Mouse (Mus musculus) liver, embryonic 15.5 days (tissue): ENCODE measurements at regions not wholly inside any gene's neighbourhood (a gene's known extent, or its start where the extent isn't known, plus 50 kb on each side); places are given as distances from the start of the nearest gene placed in this dataset.

Experiments used
- ATAC-seq: fragments of 200-750 bp; cut with Nextera tagmentation; 2 replicates; pipeline ENCODE4 v1.8.0; 2017; ENCODE audit warnings: moderate number of reproducible peaks, mild to moderate bottlenecking, moderate library complexity; ENCODE audit not compliant: insufficient read depth
- H3K27ac ChIP-seq: fragments of 300-500 bp; sonication (generic); replicated peaks from 2 replicates; pipeline ENCODE4 v1.5.1; 2015; ENCODE audit warnings: mild to moderate bottlenecking, inconsistent platforms
- H3K27me3 ChIP-seq: fragments of 300-500 bp; sonication (generic); 2 replicates; pipeline ENCODE4 v1.6.1; 2015; ENCODE audit warnings: mild to moderate bottlenecking, inconsistent platforms
- H3K36me3 ChIP-seq: fragments of 300-500 bp; sonication (generic); replicated peaks from 2 replicates; pipeline ENCODE4 v1.6.1; 2015; ENCODE audit warnings: moderate library complexity, mild to moderate bottlenecking, inconsistent platforms
- H3K4me1 ChIP-seq: fragments of 300-500 bp; sonication (generic); replicated peaks from 2 replicates; pipeline ENCODE4 v1.6.1; 2015; ENCODE audit warnings: inconsistent platforms
- H3K4me2 ChIP-seq: fragments of 300-500 bp; sonication (generic); 2 replicates; pipeline ENCODE4 v1.6.1; 2015; ENCODE audit warnings: moderate library complexity, mild to moderate bottlenecking, inconsistent platforms
- H3K4me3 ChIP-seq: fragments of 300-500 bp; sonication (generic); replicated peaks from 2 replicates; pipeline ENCODE4 v1.5.1; 2015; ENCODE audit warnings: mild to moderate bottlenecking, inconsistent platforms
- H3K9ac ChIP-seq: fragments of 300-500 bp; sonication (generic); 2 replicates; pipeline ENCODE4 v1.6.1; 2015; ENCODE audit warnings: moderate library complexity, mild to moderate bottlenecking, inconsistent platforms
- H3K9me3 ChIP-seq: fragments of 300-500 bp; sonication (generic); replicated peaks from 2 replicates; pipeline ENCODE4 v1.6.1; 2016; ENCODE audit warnings: inconsistent platforms
- WGBS: fragments of 180-500 bp; shearing (Covaris S2); methylation state at CpG from one replicate; pipeline ENCODE4 v1.1.7; 2015; ENCODE audit warnings: mixed read lengths; ENCODE audit not compliant: insufficient replicate concordance; 5-methylcytosine and 5-hydroxymethylcytosine counted together

DNA sequence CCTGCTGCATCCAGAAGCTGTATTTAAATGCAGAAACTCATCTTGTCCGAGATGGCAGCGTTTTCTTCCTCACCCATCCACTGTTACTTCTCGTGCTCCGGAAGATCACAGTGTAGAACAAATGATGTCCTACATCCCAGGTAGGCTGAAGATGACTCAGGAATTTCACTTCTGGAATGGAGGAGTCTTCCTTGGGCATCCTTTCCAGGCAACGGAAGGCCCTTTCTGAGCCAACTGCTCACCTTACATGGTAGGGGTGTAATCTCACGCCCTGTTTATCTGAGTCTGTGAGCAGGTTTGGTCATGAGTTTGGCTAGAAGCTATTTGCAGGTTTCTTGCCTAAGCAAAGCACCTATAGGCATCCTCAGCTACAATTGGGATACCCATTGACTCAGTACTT, 176.9 kb downstream of the Gm19410 start:
- no peak for ATAC-seq
- no peaks in the 10 kb centered on the region for H3K9me3 ChIP-seq
- no peak overlapping the region for H3K4me3 ChIP-seq
- no peaks in the 10 kb centered on the region for H3K27me3 ChIP-seq
- WGBS: 68% methylated on average over 6 of the region's 6 CpGs
- no peaks in the 10 kb centered on the region for H3K36me3 ChIP-seq
- no peak overlapping the region for H3K4me2 ChIP-seq
- no peak overlapping the region for H3K9ac ChIP-seq
- H3K4me1 ChIP-seq: no peaks in the 10 kb centered on the region
- H3K27ac ChIP-seq: no peak overlapping the region

DNA sequence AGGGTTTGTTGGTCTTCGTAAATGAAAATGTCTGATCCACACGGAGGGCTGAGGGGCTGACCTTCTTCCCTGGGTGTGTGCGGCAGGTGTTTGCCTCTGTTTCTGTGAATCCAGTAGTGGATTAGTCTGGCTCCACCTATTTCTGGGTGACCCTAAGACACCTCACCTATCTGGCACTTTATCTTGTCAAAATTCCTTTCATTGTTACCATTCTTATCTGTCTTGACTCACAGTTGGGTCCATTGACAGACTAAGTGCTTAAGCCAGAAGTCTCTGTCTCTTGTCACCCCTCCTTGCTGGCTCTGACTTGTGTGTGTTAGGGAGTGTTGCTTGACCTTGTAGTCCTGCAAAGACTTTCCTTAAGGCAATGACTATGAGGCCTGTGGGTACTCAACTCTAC, 178.1 kb downstream of the Gm19410 start:
- H3K27me3 ChIP-seq: no peaks in the 10 kb centered on the region
- H3K4me2 ChIP-seq: no peak overlapping the region
- no peaks in the 10 kb centered on the region for H3K9me3 ChIP-seq
- no peak overlapping the region for H3K9ac ChIP-seq
- no peak overlapping the region for H3K4me3 ChIP-seq
- no peaks in the 10 kb centered on the region for H3K36me3 ChIP-seq
- no peak overlapping the region for H3K27ac ChIP-seq
- WGBS: 56% methylated on average over 3 of the region's 3 CpGs
- no peaks in the 10 kb centered on the region for H3K4me1 ChIP-seq
- ATAC-seq: no peak

DNA sequence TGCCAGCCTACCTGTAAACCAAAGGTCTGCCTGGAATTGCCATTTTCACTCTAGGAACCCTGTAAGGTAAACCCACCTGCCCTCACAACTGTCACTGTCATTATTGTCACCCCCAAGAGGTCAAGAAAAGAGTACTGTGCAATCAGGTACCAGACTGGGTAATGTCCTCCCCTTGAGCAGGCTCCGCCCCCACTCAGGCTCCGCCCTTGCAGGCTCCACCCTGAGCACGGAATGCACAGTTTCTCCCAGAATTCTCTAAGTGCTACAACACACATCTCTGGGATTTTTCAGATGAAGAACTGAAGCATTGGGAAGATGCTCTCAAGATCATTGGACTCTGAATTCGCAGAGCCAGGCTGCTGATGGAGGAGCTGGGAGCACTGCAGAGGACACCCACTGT, 178.9 kb downstream of the Gm19410 start:
- H3K9ac ChIP-seq: no peak overlapping the region
- H3K27ac ChIP-seq: no peak overlapping the region
- H3K4me2 ChIP-seq: no peak overlapping the region
- ATAC-seq: no peak
- H3K4me1 ChIP-seq: no peaks in the 10 kb centered on the region
- H3K4me3 ChIP-seq: no peak overlapping the region
- no peaks in the 10 kb centered on the region for H3K9me3 ChIP-seq
- no peaks in the 10 kb centered on the region for H3K27me3 ChIP-seq
- H3K36me3 ChIP-seq: no peaks in the 10 kb centered on the region
- WGBS: 62% methylated on average over 4 of the region's 4 CpGs

DNA sequence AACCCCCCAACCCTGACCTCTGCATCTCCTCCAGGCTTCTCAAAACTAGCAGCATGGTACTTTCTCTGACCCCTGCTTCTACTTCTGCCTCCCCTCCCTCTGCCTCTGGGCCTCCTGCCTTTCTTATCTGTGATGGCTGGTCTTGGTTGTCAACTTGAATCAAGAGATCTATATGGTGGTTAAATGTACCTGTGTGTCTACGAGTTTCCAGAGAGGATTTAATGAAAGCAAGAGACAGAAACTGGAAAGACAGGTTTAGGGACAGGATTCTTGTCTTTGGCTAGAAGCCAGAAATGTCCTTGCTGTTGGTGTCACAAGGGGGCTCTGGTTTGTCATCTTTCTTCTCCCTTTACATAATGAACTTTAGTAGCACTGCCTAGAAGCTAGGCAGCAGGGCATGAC, 180.9 kb downstream of the Gm19410 start:
- H3K27ac ChIP-seq: no peak overlapping the region
- no peaks in the 10 kb centered on the region for H3K36me3 ChIP-seq
- H3K9me3 ChIP-seq: no peaks in the 10 kb centered on the region
- no peak overlapping the region for H3K4me3 ChIP-seq
- no peaks in the 10 kb centered on the region for H3K27me3 ChIP-seq
- H3K4me2 ChIP-seq: no peak overlapping the region
- 33% methylated on average over 1 of the region's 1 CpGs for WGBS
- no peak for ATAC-seq
- no peak overlapping the region for H3K9ac ChIP-seq
- H3K4me1 ChIP-seq: no peaks in the 10 kb centered on the region

GRCm38 (mm10) chr8:35948146-35948545, 182.6 kb downstream of the Gm19410 start:
- H3K9ac ChIP-seq: no peak overlapping the region
- no peaks in the 10 kb centered on the region for H3K36me3 ChIP-seq
- WGBS: 58% methylated on average over 2 of the region's 2 CpGs
- H3K4me3 ChIP-seq: no peak overlapping the region
- no peak for ATAC-seq
- no peak overlapping the region for H3K27ac ChIP-seq
- H3K27me3 ChIP-seq: no peaks in the 10 kb centered on the region
- H3K4me2 ChIP-seq: no peak overlapping the region
- no peaks in the 10 kb centered on the region for H3K4me1 ChIP-seq
- no peaks in the 10 kb centered on the region for H3K9me3 ChIP-seq

DNA sequence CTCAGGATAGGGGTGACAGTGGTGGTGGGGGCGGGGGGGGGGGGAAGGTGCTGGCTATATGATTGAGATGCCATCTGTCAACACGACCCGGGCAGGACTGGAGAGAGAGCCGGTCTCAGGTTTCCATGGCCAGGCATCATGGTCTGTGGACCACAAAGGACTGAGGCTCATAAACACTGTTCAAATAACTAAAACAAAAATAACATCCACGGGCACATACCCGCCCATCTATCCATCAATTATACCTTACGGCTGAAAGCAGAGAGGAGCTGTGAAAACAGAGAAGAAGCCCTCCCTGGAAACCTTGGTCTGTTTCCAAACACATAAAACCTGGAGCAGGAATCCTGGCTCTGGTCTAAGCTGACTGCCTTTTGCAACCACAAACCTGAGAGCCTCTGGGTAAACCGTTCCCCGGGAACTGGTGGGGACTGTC, 183.2 kb downstream of the Gm19410 start:
- Histone ChIP-seq H3K9me3 (no peaks in the 10 kb centered on the region), H3K4me1 (no peaks in the 10 kb centered on the region), H3K27ac (no peak overlapping the region), H3K27me3 (no peaks in the 10 kb centered on the region), H3K9ac (no peak overlapping the region), H3K4me2 (no peak overlapping the region), H3K4me3 (no peak overlapping the region), H3K36me3 (no peaks in the 10 kb centered on the region)
- ATAC-seq: no peak
- WGBS: 41% methylated on average over 9 of the region's 9 CpGs

DNA sequence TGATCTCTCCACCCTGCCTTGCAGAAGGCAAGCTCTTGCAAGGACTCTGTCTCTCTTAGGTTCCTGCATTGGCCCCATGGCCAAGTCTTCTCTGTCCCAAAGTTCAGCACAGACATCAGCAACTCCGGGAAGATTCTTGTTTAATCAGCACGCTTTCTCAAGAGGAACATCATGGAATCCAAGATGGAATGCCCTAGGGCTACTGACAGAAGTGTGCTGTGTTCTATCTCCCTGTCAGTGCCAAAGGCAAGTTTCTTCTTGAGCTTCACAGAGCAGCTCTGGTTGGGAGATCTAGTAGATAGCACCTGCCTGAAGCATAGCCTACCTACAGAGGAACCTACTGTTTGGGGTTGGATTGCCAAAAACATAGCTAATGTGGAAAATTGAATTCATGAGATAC, 189.9 kb downstream of the Gm19410 start:
- Histone ChIP-seq H3K4me3 (no peak overlapping the region), H3K9me3 (no peaks in the 10 kb centered on the region), H3K9ac (no peak overlapping the region), H3K4me2 (no peak overlapping the region), H3K4me1 (no peaks in the 10 kb centered on the region), H3K36me3 (no peaks in the 10 kb centered on the region), H3K27ac (no peak overlapping the region), H3K27me3 (no peaks in the 10 kb centered on the region)
- WGBS: 52% methylated on average over 2 of the region's 2 CpGs
- ATAC-seq: no peak

GRCm38 (mm10) chr8:35956319-35956718, 190.7 kb downstream of the Gm19410 start:
- WGBS: 55% methylated on average over 2 of the region's 2 CpGs
- ATAC-seq: no peak

GRCm38 (mm10) chr8:35959201-35959600, 193.6 kb downstream of the Gm19410 start:
- 27% methylated on average over 4 of the region's 4 CpGs for WGBS
- H3K4me3 ChIP-seq: no peak overlapping the region
- no peak for ATAC-seq

More at GRCm38 (mm10) chr8:35956319-35956718, 190.7 kb downstream of the Gm19410 start:
- no peaks in the 10 kb centered on the region for H3K36me3 ChIP-seq
- no peaks in the 10 kb centered on the region for H3K9me3 ChIP-seq
- no peak overlapping the region for H3K4me3 ChIP-seq
- H3K4me1 ChIP-seq: no peaks in the 10 kb centered on the region
- H3K27me3 ChIP-seq: no peaks in the 10 kb centered on the region
- H3K4me2 ChIP-seq: no peak overlapping the region
- no peak overlapping the region for H3K27ac ChIP-seq
- no peak overlapping the region for H3K9ac ChIP-seq

GRCm38 (mm10) chr8:35960867-35961614, 195.5 kb downstream of the Gm19410 start:
- no peaks in the 10 kb centered on the region for H3K27me3 ChIP-seq
- H3K27ac ChIP-seq: no peak overlapping the region
- H3K4me2 ChIP-seq: no peak overlapping the region
- 49% methylated on average over 9 of the region's 9 CpGs for WGBS
- ATAC-seq: no peak
- no peak overlapping the region for H3K4me3 ChIP-seq
- no peaks in the 10 kb centered on the region for H3K9me3 ChIP-seq
- H3K9ac ChIP-seq: no peak overlapping the region
- no peaks in the 10 kb centered on the region for H3K4me1 ChIP-seq
- no peaks in the 10 kb centered on the region for H3K36me3 ChIP-seq

More at GRCm38 (mm10) chr8:35959201-35959600, 193.6 kb downstream of the Gm19410 start:
- Histone ChIP-seq H3K4me1 (no peaks in the 10 kb centered on the region), H3K27me3 (no peaks in the 10 kb centered on the region), H3K9me3 (no peaks in the 10 kb centered on the region), H3K9ac (no peak overlapping the region), H3K4me2 (no peak overlapping the region), H3K27ac (no peak overlapping the region), H3K36me3 (no peaks in the 10 kb centered on the region)

- Histone ChIP-seq H3K36me3 (no peaks in the 10 kb centered on the region), H3K9me3 (no peaks in the 10 kb centered on the region), H3K4me1 (no peaks in the 10 kb centered on the region), H3K27ac (no peak overlapping the region), H3K27me3 (no peaks in the 10 kb centered on the region), H3K9ac (no peak overlapping the region), H3K4me3 (no peak overlapping the region), H3K4me2 (no peak overlapping the region)
- ATAC-seq: no peak
- WGBS: 61% methylated on average over 20 of the region's 20 CpGs
Observed at GRCm38 (mm10) chr8:35961615-35962220, 196.1 kb downstream of the Gm19410 start.
